Mouse (Mus musculus) MN1 (cell line): ENCODE data around the gene Npy4r.

Source experiments
- DNase-seq: peaks from one replicate; pipeline ENCODE4 v3.0.0-alpha.2; 2016; ENCODE audit warnings: low spot score

Gene Npy4r

DNA sequence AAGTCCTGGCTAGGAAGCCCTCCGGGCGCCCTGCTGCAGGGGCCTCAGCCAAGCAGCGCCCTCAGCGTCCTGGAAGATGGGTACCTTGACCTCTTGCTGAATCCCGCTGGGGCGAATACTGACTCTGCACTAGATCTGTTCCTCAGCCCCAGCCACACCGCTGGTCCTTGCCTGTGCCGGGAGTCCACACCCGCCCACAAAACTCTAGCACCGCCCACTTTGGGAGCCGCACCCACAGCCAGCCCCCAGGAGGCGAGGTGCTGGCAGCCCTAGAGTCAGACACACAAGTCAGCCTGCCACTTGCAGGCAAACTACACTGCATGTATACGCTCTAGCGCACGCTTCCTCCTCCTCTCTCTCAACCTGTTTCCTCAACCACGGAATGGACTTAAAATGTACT, at the start of gene Npy4r:
Gene Npy4r, minus strand, starts transcription at position 148 of the 400 bp plus-strand sequence.
- no peak for DNase-seq

DNA sequence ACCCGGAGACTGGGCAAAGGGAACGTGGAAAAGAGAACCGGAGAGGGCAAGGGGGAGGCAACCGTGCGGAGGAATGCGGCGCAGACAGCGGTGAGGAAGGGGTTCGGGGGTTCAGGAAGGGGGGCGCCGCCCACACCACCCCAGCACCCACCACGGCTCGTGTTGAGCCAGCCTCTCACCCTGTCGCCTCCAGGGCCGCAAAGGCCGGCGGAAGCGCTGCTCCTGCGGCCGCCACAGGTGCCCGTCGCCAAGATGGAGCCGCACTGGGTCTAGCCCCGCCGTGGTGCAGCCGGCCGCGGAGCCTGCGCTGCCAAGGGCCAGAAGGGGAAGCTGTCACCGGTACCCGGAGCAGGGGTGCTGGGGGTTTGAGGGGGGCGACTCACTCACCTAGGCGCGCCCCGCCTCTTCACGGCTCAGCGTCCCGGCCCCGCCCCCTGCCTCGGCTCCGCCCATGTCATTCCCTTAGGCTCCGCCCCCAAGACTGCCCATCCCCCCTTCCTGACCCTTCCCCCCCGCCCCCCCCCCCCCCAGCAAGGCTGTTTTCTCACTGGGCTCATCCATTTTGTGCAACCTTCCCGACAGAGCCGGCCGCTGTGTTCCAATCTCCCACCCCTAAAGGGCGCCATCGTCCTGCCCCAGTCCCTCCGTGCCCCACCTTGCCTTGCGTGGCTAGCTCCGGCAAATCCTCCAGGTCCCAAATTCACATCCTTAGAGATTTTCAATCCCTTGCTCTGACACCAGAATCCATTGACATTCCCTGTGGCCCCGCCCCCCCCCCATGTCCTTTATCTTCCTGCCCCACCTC, 49.1 kb upstream of the Npy4r start, which contains the start of gene Gprin2:
Gene Gprin2, minus strand, starts transcription at position 423 of the 805 bp plus-strand sequence.
- no peak for DNase-seq

DNA sequence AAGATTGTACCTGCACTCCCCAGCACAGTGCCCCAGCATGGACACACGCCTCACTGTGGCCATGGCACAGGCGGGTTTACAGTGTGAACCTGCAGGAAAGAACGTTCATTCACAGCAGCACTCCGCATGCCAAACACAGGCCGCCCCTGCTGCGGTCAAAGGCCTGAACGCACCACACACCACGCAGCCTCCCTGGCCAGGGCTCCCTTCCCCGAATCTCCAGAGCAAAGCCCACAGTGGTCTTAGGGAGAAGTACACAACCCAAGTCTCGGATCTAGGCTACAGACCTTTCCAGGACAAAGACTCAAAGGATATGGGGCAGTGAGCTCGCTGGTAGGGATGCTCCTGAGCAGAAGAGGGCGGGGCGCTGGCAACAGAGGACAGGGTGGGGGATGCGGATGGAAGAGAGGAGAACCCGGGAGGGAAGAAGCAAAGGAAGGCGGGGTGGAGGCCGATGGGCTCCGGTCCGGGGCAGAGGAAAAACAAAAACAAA, 48.5 kb upstream of the Npy4r start:
- DNase-seq = no peak

DNA sequence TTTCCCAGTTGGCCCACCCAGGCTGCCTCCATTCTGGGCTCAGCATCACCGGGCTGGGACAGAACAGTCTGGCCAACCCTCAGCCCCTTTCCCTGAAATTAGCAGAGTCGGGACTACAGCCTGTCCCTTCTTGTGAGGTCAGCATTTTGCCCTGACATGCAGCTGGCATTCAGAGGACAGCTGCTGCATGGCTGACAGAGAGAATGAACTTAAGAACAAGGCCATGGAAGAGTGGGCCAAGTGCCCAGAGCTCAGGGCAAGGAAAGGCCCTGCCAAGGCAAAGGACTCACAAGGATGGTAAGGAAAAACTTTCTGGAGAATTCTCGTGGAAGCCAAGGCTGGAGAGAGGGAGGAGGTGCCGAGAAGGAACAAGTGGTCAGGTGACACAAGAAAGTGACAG, 44.4 kb upstream of the Npy4r start:
- no peak for DNase-seq

DNA sequence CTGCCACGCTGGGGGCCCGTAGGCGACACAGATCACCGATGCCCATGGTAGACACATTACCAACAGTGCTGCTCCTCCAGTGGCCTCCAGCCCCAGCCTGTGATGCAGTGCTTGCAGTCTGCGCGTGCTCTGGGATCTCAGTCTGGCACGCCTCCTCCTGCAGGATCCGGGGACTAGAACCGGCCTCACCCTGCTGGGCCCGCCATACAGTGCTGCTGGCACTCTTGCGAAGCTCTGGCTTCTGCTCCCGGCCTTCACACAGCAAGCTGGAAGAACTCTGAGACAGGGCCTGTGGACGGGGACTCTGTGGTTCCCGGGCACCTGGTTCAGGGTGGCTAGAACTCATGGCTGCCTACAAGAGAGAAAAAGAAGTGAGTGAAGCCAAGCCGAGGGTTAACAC, 43.2 kb upstream of the Npy4r start:
- no peak for DNase-seq

DNA sequence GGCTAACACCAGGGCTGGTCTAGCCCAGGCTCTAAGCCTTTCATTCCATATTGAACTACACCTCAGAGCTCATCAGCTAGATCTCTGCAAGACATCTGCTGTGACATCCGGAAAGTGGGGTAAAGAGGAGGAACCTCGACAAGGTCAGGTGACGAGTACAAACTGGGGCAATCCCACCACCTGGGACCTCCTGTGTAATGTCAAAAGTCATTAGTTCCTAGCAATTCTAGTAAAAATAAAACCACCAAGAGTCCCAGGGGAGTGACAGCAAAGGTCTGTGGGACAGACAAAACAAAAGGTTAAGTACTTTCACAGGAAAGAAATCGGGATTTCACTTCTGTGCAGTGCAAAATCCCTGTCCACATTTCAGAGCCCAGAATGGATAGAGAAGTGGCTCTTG, 41.6 kb upstream of the Npy4r start:
- DNase-seq = no peak

DNA sequence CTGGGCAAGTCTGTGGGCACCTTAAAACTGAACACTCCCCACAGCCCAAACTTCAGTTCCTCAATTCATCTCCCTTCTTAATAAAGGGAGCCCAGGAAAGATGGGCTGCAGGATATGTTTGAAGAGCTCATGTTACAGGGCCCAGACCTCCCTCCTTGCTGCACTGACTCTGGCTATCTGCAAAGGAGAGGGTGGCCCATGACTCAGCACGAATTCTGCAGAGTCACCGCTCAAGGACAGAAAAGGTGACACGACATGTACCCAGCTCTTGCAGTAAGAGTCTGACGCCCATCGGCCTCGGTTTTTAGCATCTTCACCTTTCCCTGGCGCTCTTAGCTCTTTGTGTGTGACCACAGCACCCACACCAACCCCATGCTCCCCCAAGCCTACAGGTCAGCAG, 38.1 kb upstream of the Npy4r start:
- DNase-seq = no peak

DNA sequence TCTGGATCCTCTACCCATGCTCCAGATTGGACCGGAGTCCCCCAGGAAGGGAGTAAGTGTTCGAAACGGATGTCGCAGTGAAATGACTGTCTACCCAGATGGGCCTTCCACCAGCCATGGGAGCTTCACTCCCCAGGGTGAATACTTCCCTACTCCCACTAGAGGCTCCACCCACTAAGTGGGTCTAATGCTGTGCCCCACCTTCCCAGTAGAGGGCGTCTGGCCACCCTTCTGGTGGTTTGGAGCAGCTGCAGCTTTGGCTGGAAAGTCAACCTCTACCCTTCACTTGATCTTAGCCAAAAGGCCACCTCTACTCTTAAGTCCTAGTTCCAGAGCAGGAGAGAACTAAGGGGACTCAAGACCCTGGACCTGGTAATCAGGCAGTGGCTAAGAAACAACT, 36.3 kb upstream of the Npy4r start:
- no peak for DNase-seq

DNA sequence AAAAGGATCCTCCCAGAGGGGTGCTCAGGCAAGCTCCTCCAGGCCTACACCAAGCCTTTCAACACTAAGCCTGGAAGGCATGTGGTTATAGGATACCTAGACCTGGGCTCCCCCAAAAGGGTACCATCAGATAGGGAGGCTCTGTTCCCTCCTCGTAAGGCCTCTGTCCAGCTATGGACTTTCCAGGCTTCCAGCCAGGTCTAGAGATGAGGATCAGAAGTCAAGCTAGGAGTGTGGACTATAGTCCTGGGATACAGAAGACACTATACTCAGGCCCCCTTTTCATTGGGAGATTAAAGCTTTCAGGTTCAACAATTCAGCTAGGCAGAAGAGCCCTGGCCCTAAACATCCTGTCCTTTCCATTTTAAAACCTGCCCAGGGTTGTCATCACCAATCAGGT, 30.8 kb upstream of the Npy4r start:
- DNase-seq = no peak

DNA sequence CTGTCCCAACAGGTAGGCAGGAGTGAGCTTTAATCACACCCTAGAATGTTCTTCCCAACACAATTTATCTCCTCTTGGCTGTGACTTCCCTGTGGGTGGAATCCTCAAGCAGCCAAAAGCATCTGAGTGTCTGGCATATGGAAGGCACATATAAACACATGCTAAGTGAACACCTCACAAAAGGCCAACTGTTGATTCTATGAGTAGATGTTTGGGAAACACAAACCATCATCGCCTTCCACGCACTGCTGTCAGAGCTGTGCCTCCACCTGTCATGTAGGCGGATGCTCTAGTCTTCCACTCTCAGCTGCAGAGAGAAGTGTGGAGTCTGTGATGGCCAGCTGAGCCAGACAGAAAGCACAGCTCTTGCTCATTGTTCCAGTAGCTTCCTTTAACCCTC, 27.1 kb upstream of the Npy4r start:
- DNase-seq = no peak

DNA sequence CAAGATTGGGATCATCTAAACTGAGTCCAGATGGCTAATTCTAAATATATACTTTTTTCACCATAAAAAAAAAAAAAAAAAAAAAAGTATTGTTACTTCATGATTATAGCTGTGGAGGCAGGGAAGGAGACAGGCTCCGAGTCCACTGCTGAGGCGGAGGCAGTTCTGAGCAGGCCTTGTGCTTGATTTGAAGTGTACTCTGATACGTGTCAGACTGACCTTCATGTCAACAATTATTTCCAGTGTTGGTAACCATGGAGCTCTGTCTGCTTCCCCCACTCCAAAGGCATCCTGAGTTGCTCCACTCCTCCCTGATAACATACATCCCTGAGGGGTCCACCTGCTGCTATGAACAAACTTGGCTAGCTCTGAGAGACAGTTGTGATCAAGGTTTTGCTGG, 18.8 kb upstream of the Npy4r start:
- DNase-seq = no peak

DNA sequence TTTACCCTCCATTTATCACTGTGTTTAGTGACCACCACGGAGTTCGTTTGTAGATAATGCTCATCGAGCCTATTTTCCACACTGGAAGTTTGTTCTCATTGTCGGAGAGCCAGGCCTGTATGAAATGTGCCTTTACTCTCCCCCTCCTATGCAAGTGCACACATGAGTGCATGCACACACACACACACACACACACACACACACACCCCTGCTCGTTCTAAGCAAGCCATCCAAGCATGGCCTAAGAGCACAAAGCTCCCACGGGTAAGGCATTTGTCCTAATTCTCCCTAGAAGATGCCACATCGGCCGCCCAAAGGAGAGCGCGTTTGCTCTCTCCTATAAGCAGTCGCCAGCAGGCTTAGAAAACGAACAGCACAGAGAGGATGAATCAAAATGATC, 3.5 kb upstream of the Npy4r start:
- DNase-seq = no peak

DNA sequence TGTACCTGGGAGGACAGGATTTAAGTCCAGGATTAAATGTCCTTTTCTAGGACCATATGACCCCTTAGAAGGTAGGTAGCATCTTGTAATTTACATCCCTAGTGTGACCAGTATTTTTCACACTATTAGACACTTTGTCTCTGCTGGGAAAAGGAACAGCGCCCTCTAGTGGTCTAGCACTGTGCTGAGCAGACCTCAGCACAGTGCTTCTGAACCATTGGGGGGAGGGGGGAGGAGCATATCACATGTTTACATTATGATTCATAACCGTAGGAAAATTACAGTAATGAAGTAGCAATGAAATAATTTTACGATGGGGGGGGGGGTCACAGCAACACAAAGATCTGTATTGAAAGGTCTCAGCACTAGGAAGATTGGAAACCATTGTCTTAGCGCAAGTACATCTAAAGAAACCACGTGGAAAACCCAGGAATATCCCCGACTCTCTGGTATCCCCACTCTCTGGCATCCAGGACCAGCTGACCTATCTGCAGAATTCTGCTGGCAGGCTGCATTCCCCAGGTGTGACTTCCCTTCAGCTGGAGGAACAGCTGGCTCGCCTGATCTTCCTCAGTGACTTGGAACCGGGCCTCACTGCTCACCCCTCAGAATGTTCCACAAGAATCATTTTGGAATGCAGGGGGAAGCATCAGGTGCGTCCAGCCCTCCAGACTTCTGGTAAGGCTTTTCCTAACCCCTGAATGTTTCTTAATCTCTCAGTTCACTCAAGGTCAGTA, 2.5 kb upstream of the Npy4r start:
- no peak for DNase-seq

DNA sequence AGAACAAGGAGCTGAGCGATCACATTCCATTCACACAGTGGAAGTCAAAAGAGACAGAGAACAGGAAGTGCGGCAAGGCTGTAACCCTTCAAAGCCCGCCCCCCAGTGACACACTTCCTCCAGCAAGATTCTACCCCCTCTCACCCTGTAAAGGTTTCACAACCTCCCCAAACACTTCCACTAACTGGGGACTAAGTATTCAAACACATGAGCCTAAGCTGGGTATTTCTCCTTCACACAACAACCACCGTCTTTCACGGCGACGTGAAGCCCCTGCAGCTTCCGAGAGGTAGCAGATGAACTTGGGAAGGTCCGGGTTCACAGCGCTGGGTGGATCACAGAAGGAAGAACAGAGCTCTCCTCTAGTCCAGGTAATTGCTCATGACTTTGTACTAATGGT, 9.4 kb downstream of the Npy4r start:
- no peak for DNase-seq

DNA sequence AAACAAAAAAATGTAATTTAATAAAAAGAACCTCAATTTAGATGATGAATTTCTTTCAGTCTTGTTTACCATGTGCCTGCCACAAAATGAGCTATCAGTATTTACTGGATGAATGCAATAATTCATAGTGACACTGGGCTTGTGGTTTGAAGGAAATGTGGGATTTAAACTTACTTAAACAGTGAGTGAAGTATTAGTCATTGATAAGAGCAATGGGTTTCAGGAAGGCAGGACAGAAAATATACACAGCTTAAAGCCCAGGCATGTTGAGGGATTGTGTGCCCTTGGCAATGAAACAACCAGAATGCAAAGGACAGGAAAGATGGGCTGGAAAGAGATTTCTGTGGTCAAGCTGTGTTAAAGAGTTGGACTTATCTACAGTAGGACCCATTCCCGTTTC, 10.0 kb downstream of the Npy4r start:
- DNase-seq = no peak

DNA sequence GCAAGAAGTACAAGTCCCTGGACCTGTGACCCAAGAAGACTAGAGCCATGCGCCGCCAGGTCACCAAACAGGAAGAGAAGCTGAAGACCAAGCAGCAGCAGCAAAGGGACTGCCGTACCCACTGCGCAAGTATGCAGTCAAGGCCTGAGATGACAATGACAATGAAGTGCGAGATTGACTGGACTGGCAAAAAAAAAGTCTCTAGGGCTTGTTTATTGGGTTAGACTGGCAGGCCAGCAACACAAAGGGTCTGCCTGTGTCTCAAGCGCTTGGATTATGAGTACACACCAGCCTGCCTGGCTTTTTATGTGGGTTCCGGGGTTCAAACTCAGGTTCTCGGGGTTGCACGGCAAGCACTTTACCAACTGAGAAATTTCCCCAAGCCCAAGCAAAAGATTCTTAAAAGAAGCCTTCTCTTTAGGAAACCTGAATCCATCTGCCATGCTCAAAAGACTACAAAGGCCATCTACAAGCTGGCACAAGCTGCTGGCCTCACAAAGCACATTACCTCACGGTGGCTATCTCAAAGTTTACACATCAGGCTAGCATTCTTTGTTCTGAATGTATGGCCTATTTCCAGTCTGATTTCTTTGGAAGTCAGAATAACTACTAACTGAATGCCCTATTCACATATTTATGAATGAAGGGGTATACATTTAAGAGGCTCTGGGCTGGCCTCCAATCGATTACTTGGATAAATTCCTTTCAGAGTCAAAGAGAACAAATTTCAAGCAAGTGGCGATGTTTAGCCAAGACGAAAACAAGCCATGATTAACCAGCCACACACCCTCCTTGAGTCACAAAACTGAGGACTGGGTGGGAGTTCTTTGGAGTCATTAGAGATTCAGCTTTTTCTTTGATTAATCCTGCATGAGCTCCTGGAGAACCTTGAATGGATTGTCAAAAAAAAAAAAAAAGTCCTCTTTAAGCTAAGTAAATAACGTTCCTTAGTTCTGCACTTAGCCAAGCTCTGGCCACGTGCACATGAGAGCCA, 12.3 kb downstream of the Npy4r start:
- no peak for DNase-seq

DNA sequence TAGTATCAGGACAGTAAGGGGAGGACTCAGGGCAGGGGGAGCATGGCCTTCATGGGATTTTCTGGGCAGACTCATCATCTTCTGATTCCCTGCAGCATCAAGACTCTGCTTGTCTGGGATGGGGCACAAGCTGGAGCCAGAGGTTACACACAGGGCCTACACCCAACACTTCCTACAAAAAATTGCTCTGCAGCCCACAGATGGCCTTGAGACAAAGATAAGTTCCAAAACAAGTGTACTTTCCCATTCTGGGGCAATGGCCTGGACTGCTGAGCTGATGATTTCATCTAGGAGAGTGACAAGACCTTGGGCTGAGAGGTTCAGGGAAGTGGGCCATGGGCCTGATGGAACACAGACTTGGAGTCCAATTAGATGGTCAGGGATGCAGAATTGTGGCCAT, 16.9 kb downstream of the Npy4r start:
- no peak for DNase-seq

DNA sequence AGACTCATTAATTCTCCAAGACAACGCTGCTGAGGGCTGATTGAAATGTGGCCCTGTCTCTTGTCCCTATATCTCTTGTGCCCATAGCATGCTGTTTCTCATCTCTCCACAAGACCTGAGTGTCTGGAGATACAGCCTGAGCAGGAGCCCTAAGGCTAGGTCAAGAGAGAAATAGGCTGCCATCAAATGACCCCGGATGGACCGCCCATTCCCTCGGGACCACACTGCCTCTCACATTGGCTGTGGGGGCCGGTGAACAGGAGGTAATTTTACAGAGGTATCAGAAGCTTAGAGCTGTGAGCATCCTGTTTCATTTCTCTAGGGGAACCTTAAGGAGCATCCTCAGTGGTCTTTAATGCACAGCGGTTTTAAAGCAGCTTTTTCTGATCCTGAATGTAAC, 21.1 kb downstream of the Npy4r start:
- no peak for DNase-seq

DNA sequence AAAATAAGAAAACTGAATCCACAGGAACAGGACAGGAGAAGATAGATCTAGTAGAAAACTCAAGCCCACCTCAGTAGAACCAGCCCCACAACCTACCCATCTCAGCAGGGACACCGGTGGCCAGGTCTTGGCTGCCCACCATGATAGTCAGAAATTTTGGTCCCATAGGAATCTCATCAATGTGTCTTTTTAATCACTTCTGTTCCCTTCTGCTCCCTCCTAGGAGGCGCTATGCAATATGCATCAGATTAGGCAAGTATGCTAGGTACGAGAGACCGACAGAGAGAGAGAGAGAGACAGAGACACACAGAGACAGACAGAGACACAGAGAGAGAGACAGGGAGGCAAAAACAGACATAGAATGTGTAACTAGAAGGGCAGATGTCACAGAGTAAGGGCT, 30.6 kb downstream of the Npy4r start:
- no peak for DNase-seq

DNA sequence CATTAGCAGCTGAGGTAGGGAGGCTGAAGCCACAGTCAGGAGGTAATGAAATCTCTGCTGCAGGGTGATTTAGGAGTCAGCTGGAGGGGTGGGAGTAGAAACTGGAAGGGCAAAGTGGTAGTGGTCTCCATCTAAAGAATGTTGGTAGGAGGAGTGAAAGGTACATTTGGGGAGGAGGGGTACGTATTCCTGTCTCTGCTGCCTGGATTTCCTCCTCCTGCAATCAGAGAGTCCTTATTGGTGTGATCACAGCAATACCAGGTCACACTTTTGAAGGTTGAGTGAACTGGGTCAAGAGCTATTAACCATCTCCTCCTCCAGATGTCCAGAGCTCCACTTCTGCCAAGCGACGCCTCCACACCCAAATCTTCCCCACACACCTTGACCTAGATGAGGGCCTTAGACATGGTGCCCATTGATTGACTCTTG, 31.4 kb downstream of the Npy4r start:
- no peak for DNase-seq

DNA sequence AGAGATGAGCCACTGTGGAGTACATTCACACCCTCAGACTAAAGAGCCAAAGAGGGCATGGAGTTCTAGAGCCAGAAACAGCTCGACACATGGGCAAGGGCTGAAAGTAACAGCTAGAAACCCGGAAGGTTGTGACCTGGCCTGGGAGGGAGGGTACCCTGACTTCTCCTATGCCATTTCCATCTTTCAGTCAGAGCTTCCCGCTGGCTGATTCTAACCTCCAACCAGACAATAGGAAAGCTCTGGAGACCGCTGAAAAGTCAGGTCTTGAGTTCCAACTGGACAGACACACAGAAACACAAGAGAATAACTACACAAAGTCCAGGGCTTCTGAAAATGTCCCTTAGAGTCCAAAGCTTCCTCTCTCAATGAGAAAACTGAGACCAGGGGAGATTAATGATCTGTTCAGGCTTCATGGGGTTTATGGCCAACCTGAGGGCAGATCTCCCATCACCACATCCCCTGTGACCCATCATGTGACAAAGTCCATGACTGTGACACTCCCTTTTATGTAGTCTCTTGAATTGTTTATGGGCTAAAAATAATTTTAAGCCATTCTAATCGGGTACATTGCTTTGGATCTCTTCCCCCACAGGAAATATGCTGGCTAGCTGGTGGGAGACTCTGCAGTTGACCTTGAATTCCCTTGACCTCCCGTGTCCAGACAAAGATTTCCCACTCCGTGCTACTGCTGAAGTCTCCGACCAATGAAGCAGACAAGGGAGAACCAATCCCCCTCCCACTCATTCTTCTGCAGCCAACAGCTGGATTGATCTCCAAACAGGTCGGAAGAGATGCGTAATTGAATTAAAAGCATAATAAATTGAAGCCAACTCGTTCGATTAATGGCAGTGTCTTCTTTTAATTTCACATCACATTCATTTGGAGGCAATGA, 32.0 kb downstream of the Npy4r start:
- DNase-seq = no peak
